Mouse (Mus musculus) urinary bladder, adult 18-20 months (tissue): Measurements from ENCODE around the gene Lyl1.

Experiments used
- DNase-seq, 2 experiments: peaks; one replicate each; pipeline ENCODE4 v3.0.0; 2022; ENCODE audit warnings: low spot score in 2 of 2, mixed read lengths in 2 of 2

The Lyl1 gene

GRCm38 (mm10) chr8:84700941-84701911 lies at the start of gene Lyl1:
TSS of gene Lyl1 (plus strand) at chr8:84701457.
- DNase-seq = no peak

DNA sequence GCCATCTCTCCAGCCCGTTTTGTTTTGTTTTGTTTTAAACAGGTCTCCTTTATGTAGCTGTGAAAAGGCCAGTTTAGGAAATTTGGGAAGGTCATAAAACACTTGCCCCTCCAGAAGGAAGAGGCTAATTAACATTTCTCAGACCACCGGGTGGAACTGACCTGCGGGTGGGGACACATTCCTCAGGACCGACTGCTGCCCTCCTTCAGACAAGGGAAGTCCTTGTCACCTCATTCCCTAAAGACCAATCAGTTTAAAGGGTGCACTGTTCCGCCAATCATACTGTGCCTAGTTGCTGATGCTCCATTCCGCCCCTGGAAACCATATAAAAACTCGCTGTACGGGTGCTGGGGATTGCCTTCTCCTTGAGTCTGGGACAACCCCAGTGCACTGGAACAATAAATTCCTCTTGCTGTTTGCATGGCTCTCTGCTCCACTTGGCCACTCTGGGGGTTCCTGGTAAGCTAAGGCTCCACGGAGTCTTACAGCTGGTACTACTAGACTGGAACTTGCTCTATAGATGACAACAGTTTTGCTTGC lies 48.1 kb upstream of the Lyl1 start:
- DNase-seq = no peak

DNA sequence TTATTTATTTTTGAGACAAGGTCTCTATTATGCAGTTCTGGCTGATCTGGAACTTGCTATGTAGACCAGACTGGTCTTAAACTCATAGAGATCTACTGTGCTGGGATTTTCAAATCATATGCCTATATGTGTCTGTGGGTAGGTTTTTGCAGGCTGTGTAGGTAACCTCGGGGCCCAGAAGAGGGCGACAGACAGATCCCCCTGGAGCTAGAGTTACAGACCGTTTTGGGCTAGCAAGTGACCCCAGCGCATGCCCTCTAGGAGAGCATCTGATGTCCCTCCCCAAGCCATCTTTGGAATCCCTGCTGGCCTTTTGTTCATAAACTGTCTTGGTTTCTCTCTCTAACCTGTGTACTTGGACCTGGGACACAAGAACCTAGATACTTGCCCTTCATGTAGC lies 46.7 kb upstream of the Lyl1 start:
- DNase-seq = no peak

GRCm38 (mm10) chr8:84655336-84656190 lies 45.7 kb upstream of the Lyl1 start:
- no peak for DNase-seq

DNA sequence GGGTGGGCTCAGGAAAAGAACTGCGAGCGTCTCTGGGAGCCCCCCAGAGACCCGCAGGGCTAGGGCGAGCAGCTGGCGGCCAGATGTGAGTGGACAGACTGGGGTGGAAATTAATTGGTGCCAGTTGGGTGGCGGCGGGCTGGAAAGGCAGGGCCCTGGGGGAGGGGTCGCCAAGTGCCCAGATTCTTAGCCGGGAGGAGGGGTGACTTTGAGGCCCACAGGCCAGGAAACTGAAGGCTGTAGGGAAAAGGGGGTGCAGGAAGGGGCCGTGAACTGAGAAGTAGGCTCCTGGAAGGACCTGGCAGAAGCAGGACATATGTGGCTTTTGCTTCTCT lies 45.1 kb upstream of the Lyl1 start:
- DNase-seq = no peak

GRCm38 (mm10) chr8:84656641-84657126 lies 44.6 kb upstream of the Lyl1 start:
- peak; percentile 75 to 88 for DNase-seq

DNA sequence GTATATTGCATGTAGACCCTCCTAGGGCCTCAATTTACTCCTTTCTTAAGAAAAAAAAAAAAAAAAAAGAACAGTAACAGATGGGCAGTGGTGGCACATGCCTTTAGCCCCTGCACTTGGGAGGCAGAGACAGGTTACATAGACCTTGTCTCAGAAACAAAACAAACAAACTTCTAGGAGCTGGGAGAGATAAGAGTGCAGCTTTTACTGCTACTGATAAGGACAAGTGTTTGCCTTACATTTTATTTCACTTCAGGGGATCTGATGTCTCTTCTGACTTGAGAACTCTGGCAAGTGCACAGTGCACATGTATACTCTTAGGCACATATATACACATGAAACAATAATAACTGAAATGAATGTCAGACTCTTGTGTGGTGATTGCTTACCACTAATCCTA lies 44.1 kb upstream of the Lyl1 start:
- no peak for DNase-seq

DNA sequence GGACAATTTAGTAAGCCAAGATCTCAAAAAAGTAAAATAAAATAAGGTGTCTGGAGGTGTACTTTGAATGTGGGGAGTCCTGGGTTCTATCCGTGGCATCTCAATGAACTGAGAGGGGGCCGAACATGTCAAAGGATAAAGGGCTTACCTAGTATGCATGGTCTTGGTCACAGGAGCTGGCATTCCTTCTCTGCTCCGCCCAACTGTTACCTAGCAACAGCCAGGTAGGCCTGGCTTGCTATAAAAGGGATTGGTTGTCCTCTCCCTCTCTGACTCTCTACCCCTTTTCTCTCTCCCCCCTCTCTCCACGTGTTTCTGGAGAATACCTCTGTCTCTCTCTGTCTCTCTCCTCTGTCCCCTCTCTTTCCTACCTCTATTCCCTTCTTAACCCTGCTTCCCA lies 43.6 kb upstream of the Lyl1 start:
- no peak for DNase-seq

DNA sequence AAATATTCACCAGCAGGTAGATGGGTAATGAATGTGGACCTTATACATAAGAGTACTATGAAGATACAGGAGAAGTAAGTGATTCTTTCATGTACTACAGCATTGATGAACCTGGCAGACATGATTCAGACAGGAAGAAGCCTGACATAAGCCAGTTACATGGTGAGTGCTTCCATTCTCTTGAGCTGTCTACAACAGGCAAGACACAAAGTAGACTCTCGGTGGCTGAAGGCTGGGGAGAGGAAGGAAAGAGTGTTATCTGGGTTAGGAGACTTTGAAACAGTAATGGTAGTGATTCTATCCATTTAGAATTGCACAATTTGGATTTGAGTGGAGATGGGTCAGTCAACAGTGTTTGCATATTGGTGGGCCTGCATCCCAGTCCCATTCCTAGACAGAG lies 42.3 kb upstream of the Lyl1 start:
- no peak for DNase-seq

- DNase-seq = peak; percentile 63 to 73
Measured at GRCm38 (mm10) chr8:84659936-84660818, 41.1 kb upstream of the Lyl1 start.

DNA sequence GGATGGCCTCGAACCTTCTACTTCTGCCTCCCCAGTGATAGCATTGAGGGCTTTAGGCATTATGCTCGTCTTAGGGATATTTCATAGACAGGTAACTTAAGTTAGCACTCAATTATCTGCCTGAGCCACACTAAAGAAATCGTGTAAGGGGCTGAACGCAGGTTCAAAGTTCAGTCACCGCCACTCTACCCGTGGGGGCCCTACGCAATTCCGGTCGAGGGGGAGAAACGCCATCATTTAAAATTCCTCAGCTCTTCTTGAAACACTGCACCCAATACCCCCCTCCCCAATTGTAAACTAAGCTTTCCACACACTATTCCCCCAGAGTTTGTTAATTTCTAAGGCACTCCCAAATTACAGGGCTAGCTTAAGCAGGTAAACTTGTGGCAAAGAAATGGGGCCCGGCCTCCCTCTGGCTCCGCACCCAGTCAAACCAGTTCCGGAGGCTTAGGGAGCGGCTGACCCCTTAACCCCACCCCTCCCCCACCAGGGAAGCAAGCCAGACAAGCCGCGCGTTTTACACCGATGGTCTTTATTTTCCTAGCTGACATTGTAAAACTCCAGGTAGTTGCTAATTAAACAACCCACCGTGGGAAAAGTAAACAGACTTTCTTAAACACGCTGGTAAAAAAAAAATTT lies 40.3 kb upstream of the Lyl1 start:
- DNase-seq = peak; percentile 77 to 78

GRCm38 (mm10) chr8:84661458-84661871 lies 39.8 kb upstream of the Lyl1 start:
- DNase-seq = peak; percentile 89 to 96

DNA sequence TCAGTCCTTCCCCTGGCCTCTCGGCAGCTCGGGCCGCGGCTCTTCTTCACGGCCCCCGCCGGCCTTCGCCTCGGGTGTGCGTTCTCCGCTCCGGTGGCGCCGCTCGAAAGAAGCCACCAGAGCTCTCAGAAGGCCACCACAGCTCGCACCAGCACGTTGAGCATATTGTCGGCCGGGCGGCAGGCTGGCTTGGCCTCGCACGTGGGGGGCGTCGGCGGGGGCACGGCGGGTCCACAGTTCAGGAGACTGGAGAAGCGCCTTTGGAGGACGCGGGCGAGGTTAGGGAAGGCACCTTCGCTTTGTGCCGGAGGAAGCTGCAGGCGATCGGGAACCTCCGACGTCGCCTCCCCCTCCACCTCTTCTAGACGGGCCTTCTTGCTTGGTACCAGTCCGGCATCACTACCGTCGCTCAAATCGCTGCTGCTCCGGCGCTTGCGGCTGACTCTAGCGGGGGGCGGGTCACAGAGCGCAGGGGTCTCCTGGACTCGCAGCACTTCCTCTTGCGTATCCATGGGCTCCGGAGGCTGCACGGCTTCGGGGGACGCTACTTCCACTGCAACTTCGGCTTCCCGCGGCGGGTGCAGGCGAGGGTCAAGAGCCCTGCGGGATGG lies 39.2 kb upstream of the Lyl1 start:
- peak in 1 of 2 experiments; percentile 29 for DNase-seq

DNA sequence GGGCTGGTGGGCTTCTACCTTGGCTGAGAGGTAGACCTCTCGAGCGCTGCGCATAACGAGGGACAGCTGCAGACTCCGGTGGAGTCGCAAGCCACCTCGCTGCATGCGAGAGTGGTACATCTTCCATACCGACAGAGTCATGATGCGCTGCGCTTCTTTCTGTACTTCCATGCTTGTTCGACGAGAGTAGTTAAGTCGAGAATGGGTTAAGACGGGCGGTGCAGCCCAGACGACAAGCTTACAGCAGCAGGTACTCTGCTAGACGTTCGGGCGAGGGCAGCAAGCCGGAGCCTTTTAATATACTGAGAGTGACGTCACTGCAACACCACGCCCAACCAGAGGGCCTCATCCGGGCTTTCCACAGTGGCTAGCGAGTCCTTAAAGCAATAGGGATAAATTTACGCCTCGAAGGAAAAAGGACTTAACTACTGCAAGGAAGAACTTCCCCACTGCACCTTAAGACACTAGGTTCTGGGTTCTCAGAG lies 38.6 kb upstream of the Lyl1 start, which contains the start of gene Ier2:
Gene Ier2, minus strand, starts transcription at position 272 of the 485 bp plus-strand sequence.
- peak; percentile 93 to 95 for DNase-seq

DNA sequence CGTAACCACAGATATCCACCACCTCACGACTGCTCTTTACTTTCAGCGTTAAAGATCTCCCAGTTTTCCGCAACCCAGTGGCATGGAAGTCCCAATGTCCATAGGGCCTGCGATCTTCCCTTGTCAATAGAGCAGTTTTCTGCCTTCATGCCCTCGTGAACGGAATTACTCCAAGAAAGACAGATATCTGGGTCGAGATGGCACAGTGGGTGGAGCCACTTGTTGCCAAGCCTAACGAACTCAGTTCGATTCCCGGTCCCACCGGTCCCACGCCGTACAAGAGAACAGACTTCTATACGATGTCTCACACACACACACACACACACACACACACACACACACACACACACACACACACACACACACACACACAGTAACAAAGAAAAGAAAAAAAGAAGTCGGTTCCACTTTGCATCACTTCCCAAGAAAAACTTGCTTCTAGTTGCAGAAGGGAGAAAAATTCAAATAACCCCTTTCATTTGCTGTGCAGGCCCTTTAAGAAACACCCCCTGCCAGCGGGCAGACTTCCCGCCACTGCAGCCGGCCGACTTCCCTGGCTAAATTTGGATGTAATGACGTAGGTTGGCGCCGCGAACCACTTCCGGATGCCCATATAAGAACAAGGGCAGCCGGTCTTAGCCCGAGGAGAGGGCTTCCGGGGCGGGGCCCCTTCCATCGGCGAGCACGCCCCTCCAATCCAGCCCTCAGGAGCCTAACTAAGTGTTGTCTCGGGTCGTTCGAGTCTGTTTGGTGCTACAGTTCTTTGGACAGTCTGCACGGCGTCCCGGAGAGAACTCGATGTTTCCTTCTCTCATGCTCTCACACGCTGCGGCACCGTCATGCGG lies 37.6 kb upstream of the Lyl1 start:
- DNase-seq = peak; percentile 84 to 97

DNA sequence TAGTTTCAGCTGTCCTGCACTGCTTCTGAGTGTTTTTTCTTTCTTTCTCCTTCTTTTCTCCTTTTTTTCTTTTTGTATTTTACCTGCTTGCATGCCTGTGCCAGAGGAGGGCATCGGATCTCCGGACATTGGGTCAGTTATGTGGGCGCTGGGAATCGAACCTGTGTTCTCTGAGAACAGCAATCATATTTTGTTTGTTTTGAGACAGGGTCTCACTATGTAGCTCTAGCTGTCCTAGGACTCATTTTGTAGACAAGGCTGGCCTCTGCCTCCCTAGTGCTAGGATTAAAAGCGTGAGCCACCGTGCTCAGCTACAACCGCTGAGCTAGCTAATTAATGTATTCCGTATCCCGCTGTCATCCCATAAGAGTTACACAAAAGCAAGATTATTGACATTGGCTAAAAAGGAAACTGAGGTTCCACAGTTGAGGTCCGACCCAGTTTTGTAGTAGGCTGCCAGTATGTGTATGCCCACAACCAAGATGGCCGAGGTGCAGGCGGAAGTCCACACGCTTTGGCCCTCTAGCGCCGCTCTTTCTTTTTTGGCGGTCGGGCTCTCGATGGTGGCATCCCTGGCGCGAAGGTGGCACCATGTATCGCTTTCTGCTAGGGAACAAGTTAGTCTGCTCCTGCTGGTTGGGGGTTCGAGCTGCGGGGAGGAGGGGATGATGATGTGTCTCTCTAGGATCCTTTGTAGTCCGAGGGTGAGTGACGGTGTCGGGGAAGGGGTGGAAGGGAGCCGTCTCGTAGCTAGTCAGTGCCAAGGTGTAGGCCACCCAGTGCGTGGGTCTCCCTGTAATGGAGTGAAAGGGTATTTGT lies 36.5 kb upstream of the Lyl1 start:
- peak; percentile 68 to 73 for DNase-seq

- DNase-seq = no peak
Measured at GRCm38 (mm10) chr8:84665385-84665893, 35.8 kb upstream of the Lyl1 start.

DNA sequence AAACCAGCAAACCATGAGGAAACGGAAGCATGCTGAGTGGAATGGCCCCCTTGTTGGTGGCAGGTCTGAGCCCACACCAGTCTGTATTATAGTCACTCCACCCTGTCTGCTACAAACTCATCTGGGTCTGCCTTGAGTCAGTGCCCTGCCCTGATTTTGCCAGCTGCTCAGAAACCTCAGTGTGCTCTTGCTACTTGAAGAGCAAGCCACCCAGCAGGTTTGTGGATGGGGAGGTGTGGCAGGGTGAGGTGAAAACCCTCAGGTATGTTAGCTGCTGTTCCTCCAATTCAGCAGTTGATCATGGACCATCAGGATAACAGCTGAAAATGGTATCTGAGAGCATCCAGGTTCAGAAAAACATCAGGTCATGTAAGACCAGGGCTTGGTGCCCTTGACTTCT lies 33.2 kb upstream of the Lyl1 start:
- no peak for DNase-seq
